10 mouse cellular contexts compared by ENCODE assay signal in genomic region chr2:165850826-165851225, GRCm38 (mm10). TPM values are rescaled to one million over a fixed set of nuclear protein-coding genes. Genes with fewer than 3 reads are reported as not detected.
A peak's percentile ranks its signal among the peaks of the same experiment; 100 is the strongest.
DNase-seq lines count a peak whose midpoint lies in the region; ATAC-seq lines count a peak whose summit lies in the region.
"Had no signal": no experiment of that assay in that cellular context is flagged by ENCODE, and none has a peak within 500 bp of the region (broad histone marks: within the 10 kb centered on the region; RNA-seq: fewer than 3 reads in every experiment).

No protein-coding gene starts in this region.

- peaks cover 8% of the 10 kb centered on the region; the same call in 1 of the 2 replicates for H3K36me3 ChIP-seq in heart, embryonic 16.5 days (ENCODE audit: control insufficient read depth, insufficient read depth)
- H3K36me3 ChIP-seq in midbrain, embryonic 13.5 days, result peaks cover 39% of the 10 kb centered on the region
- peaks cover 87% of the 10 kb centered on the region for H3K36me3 ChIP-seq in midbrain, embryonic 10.5 days
- H3K36me3 ChIP-seq in stomach, embryonic 15.5 days, result 0 out of 2 replicates have a peak, but pooled peaks cover 10% of the 10 kb centered on the region

- H3K27me3 ChIP-seq in heart, embryonic 16.5 days (ENCODE audit: control insufficient read depth, insufficient read depth, low read length), result no peaks in the 10 kb centered on the region
- no peaks in the 10 kb centered on the region for H3K27me3 ChIP-seq in midbrain, embryonic 13.5 days
- no peaks in the 10 kb centered on the region for H3K27me3 ChIP-seq in midbrain, embryonic 10.5 days (ENCODE audit: low read depth, poor library complexity, severe bottlenecking)
- no peaks in the 10 kb centered on the region for H3K27me3 ChIP-seq in stomach, embryonic 15.5 days (replicated peaks)

- peak overlapping the region; percentile 79 for H3K27ac ChIP-seq in heart, embryonic 16.5 days (ENCODE audit: low read length)
- H3K27ac ChIP-seq in midbrain, embryonic 13.5 days, result peak overlapping the region; percentile 49; the same call in 1 of the 2 replicates
- H3K27ac ChIP-seq in midbrain, embryonic 10.5 days (replicated peaks), result no peak overlapping the region
- peak overlapping the region; percentile 32; the same call in 1 of the 2 replicates for H3K27ac ChIP-seq in stomach, embryonic 15.5 days

- intact Hi-C loops in heart, postnatal 36 days (cut with DNase I), result no loop called here

- H3K4me1 ChIP-seq in heart, embryonic 16.5 days (ENCODE audit: control insufficient read depth, insufficient read depth, low read length), result peaks cover 62% of the 10 kb centered on the region
- peaks cover 63% of the 10 kb centered on the region for H3K4me1 ChIP-seq in midbrain, embryonic 13.5 days (replicated peaks)
- peaks cover 37% of the 10 kb centered on the region for H3K4me1 ChIP-seq in midbrain, embryonic 10.5 days
- H3K4me1 ChIP-seq in stomach, embryonic 15.5 days, result peaks cover 32% of the 10 kb centered on the region

- WGBS in heart, embryonic 16.5 days, result 65% methylated on average over 6 of the region's 6 CpGs
- WGBS in midbrain, embryonic 13.5 days, result 87% methylated on average over 6 of the region's 6 CpGs
- 92% methylated on average over 6 of the region's 6 CpGs for WGBS in midbrain, embryonic 10.5 days
- WGBS in stomach, embryonic 15.5 days, result 66% methylated on average over 6 of the region's 6 CpGs

- H3K4me2 ChIP-seq in heart, embryonic 16.5 days (ENCODE audit: low read depth, low read length), result no peak overlapping the region
- no peak overlapping the region for H3K4me2 ChIP-seq in midbrain, embryonic 13.5 days (replicated peaks)
- H3K4me2 ChIP-seq in stomach, embryonic 15.5 days, result no peak overlapping the region
- H3K4me2 ChIP-seq: lung, embryonic 14.5 days had no signal

- H3K9me3 ChIP-seq in heart, embryonic 16.5 days (replicated peaks; ENCODE audit: control insufficient read depth, low read length), result no peaks in the 10 kb centered on the region
- H3K9me3 ChIP-seq in midbrain, embryonic 13.5 days, result no peaks in the 10 kb centered on the region
- no peaks in the 10 kb centered on the region for H3K9me3 ChIP-seq in midbrain, embryonic 10.5 days (replicated peaks)
- no peaks in the 10 kb centered on the region for H3K9me3 ChIP-seq in stomach, embryonic 15.5 days

- 0 out of 2 replicates have a peak overlapping the region, but pooled peaks have one; percentile 28 for H3K9ac ChIP-seq in heart, embryonic 16.5 days (ENCODE audit: low read length)
- H3K9ac ChIP-seq in midbrain, embryonic 13.5 days (replicated peaks), result no peak overlapping the region
- no peak overlapping the region for H3K9ac ChIP-seq in stomach, embryonic 15.5 days
- H3K9ac ChIP-seq: lung, embryonic 14.5 days had no signal

- H3K4me3 ChIP-seq in heart, embryonic 16.5 days (ENCODE audit: low read length), result no peak overlapping the region
- H3K4me3 ChIP-seq in midbrain, embryonic 13.5 days (replicated peaks), result no peak overlapping the region
- H3K4me3 ChIP-seq in midbrain, embryonic 10.5 days, result no peak overlapping the region
- no peak overlapping the region for H3K4me3 ChIP-seq in stomach, embryonic 15.5 days (replicated peaks)

- no peak for DNase-seq in heart, postnatal 36 days
- no peak for DNase-seq in midbrain, embryonic 10.5 days (ENCODE audit: low spot score)
- no peak for DNase-seq in cerebellum, adult 9-10 months
- DNase-seq: adrenal gland, postnatal 25 days; cerebellum, adult 11 months; lung, embryonic 14.5 days had no signal

- ATAC-seq in heart, embryonic 16.5 days (replicated peaks; ENCODE audit: extremely low read depth, insufficient read depth, low FRiP score), result no peak
- no peak for ATAC-seq in midbrain, embryonic 13.5 days
- peak; percentile 16; the same call in 1 of the 2 replicates for ATAC-seq in granulocyte monocyte progenitor cell, adult 5-6 weeks (replicated peaks; ENCODE audit: poor library complexity, severe bottlenecking)
- no peak for ATAC-seq in stomach, embryonic 15.5 days (ENCODE audit: insufficient read depth, low FRiP score, low read depth)

RNA-seq across cellular contexts. Expression of gene Zmynd8, which starts 48.0 kb away (rescaled TPM):
- 36.0 and 40.2 TPM in 2 replicates for polyA plus RNA-seq in heart, embryonic 16.5 days (2015; fragmentation: Nextera tagmentation; extraction: Ambion mirVana)
- 10 to 100 TPM; 46.5 to 48.0 TPM for total RNA-seq in heart, postnatal 36 days (2021)
- polyA plus RNA-seq in midbrain, embryonic 13.5 days (2015; fragmentation: Nextera tagmentation; extraction: Ambion mirVana), result 85.4 and 86.8 TPM in 2 replicates
- polyA plus RNA-seq in midbrain, embryonic 10.5 days (2016; fragmentation: Nextera tagmentation; extraction: Ambion mirVana), result 61.4 and 63.3 TPM in 2 replicates
- 53.0 and 58.3 TPM in 2 replicates for total RNA-seq in granulocyte monocyte progenitor cell, adult 5-6 weeks (2014; fragmentation: Nextera tagmentation)
- 32.2 and 33.7 TPM in 2 replicates for total RNA-seq in granulocyte monocyte progenitor cell, adult 5-6 weeks (2017)
- polyA plus RNA-seq in stomach, embryonic 15.5 days (2015; fragmentation: Nextera tagmentation; extraction: Ambion mirVana), result 53.6 and 54.5 TPM in 2 replicates
